Mouse (Mus musculus) heart, embryonic 11.5 days (tissue): ENCODE results near the gene Dtymk. TPM values are rescaled to one million over a fixed set of nuclear protein-coding genes. Genes with fewer than 3 reads are reported as not detected.
A peak's percentile ranks its signal among the peaks of the same experiment; 100 is the strongest.
"Not testable (repeated sequence)": the region's sequence is repeated elsewhere in the genome, so short reads cannot be mapped to it uniquely, and the experiment has no call there.

ENCODE experiments used
- ATAC-seq: fragments of 200-750 bp; cut with Nextera tagmentation; replicated peaks from 2 replicates; pipeline ENCODE4 v1.8.0; 2017; ENCODE audit warnings: moderate library complexity; ENCODE audit not compliant: insufficient number of reproducible peaks, low FRiP score, low TSS enrichment
- H3K27ac ChIP-seq: fragments of 300-500 bp; sonication (generic); 2 replicates; pipeline ENCODE4 v1.5.1; 2014; ENCODE audit warnings: mild to moderate bottlenecking, low read depth, low read length
- H3K27me3 ChIP-seq: fragments of 300-500 bp; sonication (generic); 2 replicates; pipeline ENCODE4 v1.6.1; 2014; ENCODE audit warnings: mild to moderate bottlenecking, low read length, mixed read lengths; ENCODE audit not compliant: control insufficient read depth, insufficient read depth
- H3K36me3 ChIP-seq: fragments of 300-500 bp; sonication (generic); 2 replicates; pipeline ENCODE4 v1.6.1; 2014; ENCODE audit warnings: mild to moderate bottlenecking, low read length, moderate library complexity, mixed read lengths; ENCODE audit not compliant: control insufficient read depth, insufficient read depth
- H3K4me1 ChIP-seq: fragments of 300-500 bp; sonication (generic); 2 replicates; pipeline ENCODE4 v1.6.1; 2014; ENCODE audit warnings: low read length; ENCODE audit not compliant: control insufficient read depth, insufficient read depth
- H3K4me2 ChIP-seq: fragments of 300-500 bp; sonication (generic); 2 replicates; pipeline ENCODE4 v1.6.1; 2014; ENCODE audit warnings: mild to moderate bottlenecking, moderate library complexity
- H3K4me3 ChIP-seq: fragments of 300-500 bp; sonication (generic); 2 replicates; pipeline ENCODE4 v1.5.1; 2014; ENCODE audit warnings: low read depth, low read length
- H3K9ac ChIP-seq: fragments of 300-500 bp; sonication (generic); 2 replicates; pipeline ENCODE4 v1.6.1; 2014; ENCODE audit warnings: mild to moderate bottlenecking, low read depth, low read length, moderate library complexity
- H3K9me3 ChIP-seq: fragments of 300-500 bp; sonication (generic); replicated peaks from 2 replicates; pipeline ENCODE4 v1.6.1; 2016; ENCODE audit warnings: low read length; ENCODE audit not compliant: control insufficient read depth
- WGBS: fragments of 180-500 bp; shearing (Covaris S2); extraction: QIAGEN DNeasy Blood & Tissue Kit; methylation state at CpG from one replicate; pipeline ENCODE4 v1.1.7; 2014; ENCODE audit not compliant: insufficient replicate concordance; 5-methylcytosine and 5-hydroxymethylcytosine counted together
- polyA plus RNA-seq: library from polyadenylated mRNA; unstranded; fragments of >200 nt; fragmentation: Nextera tagmentation; extraction: Ambion mirVana; gene quantifications from 2 replicates; pipeline ENCODE4 v1.2.1, GENCODE M21; 2014

Gene Dtymk
- polyA plus RNA-seq, 1 experiment from 2014 or later: 201 TPM

- not testable (repeated sequence) for H3K4me3 ChIP-seq, H3K4me2 ChIP-seq, H3K27me3 ChIP-seq, H3K27ac ChIP-seq, ATAC-seq, H3K9me3 ChIP-seq, H3K36me3 ChIP-seq, H3K9ac ChIP-seq, H3K4me1 ChIP-seq
- 52% methylated on average over 1 of the region's 4 CpGs for WGBS
These were observed 31.1 kb upstream of the Dtymk start for GRCm38 (mm10) chr1:93832754-93833360.

- whole genome bisulfite sequencing: 91% methylated on average over 9 of the region's 9 CpGs
- Histone ChIP-seq H3K9ac (no peak overlapping the region; the same call in 1 of the 2 replicates), H3K4me1 (peaks cover 7% of the 10 kb centered on the region), H3K9me3 (no peaks in the 10 kb centered on the region), H3K4me2 (peak overlapping the region; percentile 89), H3K27ac (no peak overlapping the region), H3K36me3 (peaks cover 1% of the 10 kb centered on the region; the same call in 1 of the 2 replicates), H3K4me3 (no peak overlapping the region), H3K27me3 (no peaks in the 10 kb centered on the region)
- ATAC-seq: no peak
These were observed 24.8 kb upstream of the Dtymk start for GRCm38 (mm10) chr1:93826540-93826835.

GRCm38 (mm10) chr1:93825771-93826539 lies 24.2 kb upstream of the Dtymk start:
- H3K4me2 ChIP-seq: peak overlapping the region; percentile 89
- peak overlapping the region; percentile 93 for H3K27ac ChIP-seq
- H3K36me3 ChIP-seq: peaks cover 5% of the 10 kb centered on the region; the same call in 1 of the 2 replicates
- H3K4me1 ChIP-seq: peaks cover 7% of the 10 kb centered on the region
- 46% methylated on average over 27 of the region's 27 CpGs for WGBS
- H3K9me3 ChIP-seq: no peaks in the 10 kb centered on the region
- H3K27me3 ChIP-seq: no peaks in the 10 kb centered on the region
- peak overlapping the region; percentile 77 for H3K9ac ChIP-seq
- ATAC-seq: no peak
- peak overlapping the region; percentile 61 for H3K4me3 ChIP-seq

- Histone ChIP-seq H3K4me2 (peak overlapping the region; percentile 89), H3K36me3 (peaks cover 7% of the 10 kb centered on the region; the same call in 1 of the 2 replicates), H3K9me3 (no peaks in the 10 kb centered on the region), H3K9ac (peak overlapping the region; percentile 77), H3K4me3 (peak overlapping the region; percentile 61), H3K27me3 (no peaks in the 10 kb centered on the region), H3K27ac (peak overlapping the region; percentile 93), H3K4me1 (peaks cover 7% of the 10 kb centered on the region)
- under 1% methylated on average over 30 of the region's 30 CpGs for WGBS
- peak; percentile 95 for ATAC-seq
These were observed 23.5 kb upstream of the Dtymk start for GRCm38 (mm10) chr1:93825105-93825674.

GRCm38 (mm10) chr1:93824609-93825008 lies 22.9 kb upstream of the Dtymk start, which contains the start of gene D2hgdh:
Gene D2hgdh (plus strand): TSS chr1:93824909.
- peaks cover 7% of the 10 kb centered on the region for H3K4me1 ChIP-seq
- no peaks in the 10 kb centered on the region for H3K9me3 ChIP-seq
- WGBS: 6% methylated on average over 10 of the region's 10 CpGs
- peak within 1 kb of the TSS; percentile 93 for H3K27ac ChIP-seq
- peak within 1 kb of the TSS; percentile 77 for H3K9ac ChIP-seq
- H3K36me3 ChIP-seq: peaks cover 8% of the 10 kb centered on the region
- no peak; the same call in 1 of the 2 replicates for ATAC-seq
- no peaks in the 10 kb centered on the region for H3K27me3 ChIP-seq
- peak within 1 kb of the TSS; percentile 61 for H3K4me3 ChIP-seq
- H3K4me2 ChIP-seq: peak within 1 kb of the TSS; percentile 89

GRCm38 (mm10) chr1:93823796-93824495 lies 22.2 kb upstream of the Dtymk start:
- Histone ChIP-seq H3K27me3 (no peaks in the 10 kb centered on the region), H3K4me3 (no peak overlapping the region), H3K4me1 (peaks cover 7% of the 10 kb centered on the region), H3K36me3 (peaks cover 15% of the 10 kb centered on the region), H3K9ac (no peak overlapping the region), H3K4me2 (no peak overlapping the region), H3K27ac (peak overlapping the region; percentile 93; the same call in 1 of the 2 replicates), H3K9me3 (no peaks in the 10 kb centered on the region)
- WGBS: 72% methylated on average over 3 of the region's 3 CpGs
- ATAC-seq: no peak

- ATAC-seq: no peak
- no peaks in the 10 kb centered on the region for H3K27me3 ChIP-seq
- H3K4me3 ChIP-seq: no peak overlapping the region
- no peaks in the 10 kb centered on the region for H3K4me1 ChIP-seq
- H3K9ac ChIP-seq: no peak overlapping the region
- no peak overlapping the region for H3K4me2 ChIP-seq
- peaks cover 48% of the 10 kb centered on the region for H3K36me3 ChIP-seq
- no peaks in the 10 kb centered on the region for H3K9me3 ChIP-seq
- 93% methylated on average over 7 of the region's 7 CpGs for WGBS
- H3K27ac ChIP-seq: no peak overlapping the region
These were observed 17.0 kb upstream of the Dtymk start for GRCm38 (mm10) chr1:93818722-93819121.

- Histone ChIP-seq H3K36me3 (peaks cover 48% of the 10 kb centered on the region), H3K4me2 (no peak overlapping the region), H3K27ac (no peak overlapping the region), H3K4me3 (no peak overlapping the region), H3K9ac (no peak overlapping the region), H3K27me3 (no peaks in the 10 kb centered on the region), H3K9me3 (no peaks in the 10 kb centered on the region), H3K4me1 (no peaks in the 10 kb centered on the region)
- WGBS: 89% methylated on average over 8 of the region's 8 CpGs
- ATAC-seq: no peak
These were observed 16.2 kb upstream of the Dtymk start for GRCm38 (mm10) chr1:93817823-93818532.
